Mouse (Mus musculus) right cerebral cortex, adult 18-20 months (tissue): ENCODE results near the gene Slc44a2.
"Not testable (repeated sequence)": the region's sequence is repeated elsewhere in the genome, so short reads cannot be mapped to it uniquely, and the experiment has no call there.

ENCODE experiments used
- DNase-seq: peaks from one replicate; pipeline ENCODE4 v3.0.0; 2022; ENCODE audit warnings: mixed read lengths

Slc44a2 gene

DNA sequence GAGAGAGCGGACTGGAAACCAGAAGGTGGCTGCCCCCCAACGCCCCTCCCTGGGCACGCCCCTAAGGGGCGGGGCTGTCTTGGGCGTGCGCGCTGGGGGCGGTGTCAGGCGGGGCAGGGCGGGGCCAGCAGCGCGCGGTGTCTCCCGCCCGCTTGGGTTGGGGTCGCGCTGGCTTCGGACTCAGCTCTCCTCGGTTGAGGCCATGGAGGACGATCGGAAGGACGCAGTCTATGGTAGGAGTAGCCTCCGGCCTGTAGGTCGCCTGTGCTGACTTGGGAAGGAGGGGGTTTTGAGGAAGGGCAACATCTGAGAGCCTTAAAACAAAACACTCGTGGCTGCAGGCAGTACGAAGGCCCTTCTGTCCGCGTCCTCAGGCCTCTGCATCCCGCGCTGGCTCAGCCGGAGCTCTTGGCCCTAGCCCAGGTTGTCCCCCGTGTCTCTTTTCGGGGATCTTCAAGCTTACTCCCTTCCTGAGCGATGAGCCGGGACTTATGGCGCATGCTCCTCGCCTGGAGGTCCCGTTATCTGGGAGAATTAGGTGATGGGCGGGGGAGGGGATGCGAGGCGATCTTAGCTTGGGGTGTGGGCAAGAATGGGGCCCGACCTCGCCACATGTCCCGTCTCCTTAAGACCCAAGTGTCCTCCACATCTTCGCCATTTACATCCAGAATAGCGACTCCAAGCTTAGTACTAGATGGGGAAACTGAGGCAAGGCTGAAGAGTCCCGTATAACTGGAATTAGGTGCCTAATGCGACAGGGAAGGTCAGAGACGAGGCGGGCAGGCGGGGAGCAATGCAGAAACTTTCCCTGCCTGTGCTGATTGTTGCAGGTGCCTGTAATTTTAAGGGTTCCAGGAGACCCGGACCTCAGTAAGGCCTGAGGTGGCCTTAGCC lies at the start of gene Slc44a2:
Slc44a2 (plus strand) TSS at position 80 of the 894 bp plus-strand sequence.
- DNase-seq, result peak; percentile 81

DNA sequence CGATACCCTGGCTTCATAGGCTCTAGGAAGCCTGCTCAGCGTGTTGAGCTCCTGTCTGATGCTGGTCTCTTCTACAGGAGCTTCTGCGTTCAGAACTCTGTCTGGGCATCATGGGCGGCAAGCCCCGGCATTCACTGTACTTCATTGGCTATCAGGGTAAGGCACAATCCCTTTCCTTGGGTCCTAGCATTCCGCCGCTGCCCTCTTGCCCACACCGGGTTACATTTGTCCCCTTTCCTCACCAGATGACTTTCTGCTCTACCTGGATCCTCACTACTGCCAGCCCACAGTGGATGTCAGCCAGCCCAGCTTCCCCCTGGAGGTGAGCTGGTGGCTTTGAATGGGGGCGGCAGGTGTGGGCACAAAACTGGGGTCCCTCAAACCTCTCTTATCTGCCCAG lies 48.1 kb upstream of the Slc44a2 start:
- no peak for DNase-seq

DNA sequence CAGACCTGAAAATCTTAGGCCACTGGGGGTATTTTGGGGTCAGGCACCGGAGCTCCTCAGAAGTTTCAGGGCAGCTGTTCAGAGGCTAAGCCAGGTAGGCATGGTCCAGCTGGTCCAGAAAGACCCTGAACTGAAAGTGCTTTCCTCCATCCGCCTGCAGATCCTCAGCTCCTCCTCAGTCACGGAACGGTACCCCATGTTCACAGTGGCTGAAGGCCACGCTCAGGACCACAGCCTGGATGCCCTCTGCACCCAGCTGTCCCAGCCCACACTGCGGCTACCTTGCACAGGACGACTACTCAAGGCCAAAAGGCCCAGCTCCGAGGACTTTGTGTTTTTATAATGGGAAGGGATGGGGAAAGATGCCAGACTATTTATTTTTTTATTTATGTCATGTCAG lies 47.4 kb upstream of the Slc44a2 start:
- DNase-seq, result no peak

DNA sequence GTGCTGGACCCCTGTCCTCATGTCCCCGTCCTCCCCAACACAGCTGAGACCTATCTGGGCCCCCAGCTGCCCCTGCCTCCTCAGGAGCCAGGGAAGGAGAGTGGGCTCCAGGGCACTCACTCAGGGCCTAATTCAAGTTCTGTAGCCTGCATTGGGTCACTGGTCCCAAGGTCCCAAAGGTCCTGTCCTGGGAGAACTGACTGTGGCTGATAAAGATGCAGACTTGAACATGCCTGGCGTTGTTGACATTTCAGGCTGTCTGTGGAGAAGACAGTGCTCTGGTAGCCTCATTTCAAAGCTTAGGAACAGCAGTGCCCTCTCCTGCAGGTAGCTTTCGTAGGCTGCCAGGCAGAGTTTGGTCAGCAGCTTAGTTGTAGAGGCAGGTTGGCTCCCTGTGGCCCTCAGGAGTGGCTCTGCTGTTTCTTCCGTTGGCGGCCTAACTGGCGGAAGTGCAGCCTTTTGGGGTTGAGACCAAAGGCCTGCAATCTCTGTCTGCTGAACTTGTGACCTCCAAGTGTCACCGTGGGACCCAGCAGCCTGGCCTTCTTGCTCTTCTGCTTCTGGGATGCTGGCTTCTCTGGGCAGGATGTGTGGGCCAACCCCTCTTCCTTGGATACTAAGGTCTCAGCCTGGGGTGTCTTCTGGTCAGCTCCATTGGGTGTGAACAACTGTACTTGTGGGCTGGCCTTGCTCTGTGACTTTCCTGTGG lies 46.8 kb upstream of the Slc44a2 start:
- DNase-seq, result no peak

DNA sequence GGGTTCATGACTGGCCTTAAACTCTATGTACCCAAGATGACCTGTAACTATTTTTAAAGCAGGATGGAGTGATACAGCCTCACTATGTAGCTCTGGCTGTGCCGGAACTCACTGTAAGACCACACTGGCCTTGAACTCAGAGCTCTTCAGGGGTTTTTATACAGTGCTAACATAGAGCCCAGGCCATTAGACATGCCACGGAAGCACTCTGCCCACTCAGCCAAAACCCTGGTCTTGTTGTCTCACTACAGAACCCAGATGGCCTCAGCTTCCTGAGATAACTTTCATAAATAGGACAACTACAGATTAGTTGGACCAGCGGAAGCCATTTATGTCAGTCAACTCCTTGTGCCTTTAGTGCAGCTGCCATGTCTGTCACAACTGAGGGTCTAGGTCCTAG lies 46.2 kb upstream of the Slc44a2 start:
- DNase-seq, result no peak

DNA sequence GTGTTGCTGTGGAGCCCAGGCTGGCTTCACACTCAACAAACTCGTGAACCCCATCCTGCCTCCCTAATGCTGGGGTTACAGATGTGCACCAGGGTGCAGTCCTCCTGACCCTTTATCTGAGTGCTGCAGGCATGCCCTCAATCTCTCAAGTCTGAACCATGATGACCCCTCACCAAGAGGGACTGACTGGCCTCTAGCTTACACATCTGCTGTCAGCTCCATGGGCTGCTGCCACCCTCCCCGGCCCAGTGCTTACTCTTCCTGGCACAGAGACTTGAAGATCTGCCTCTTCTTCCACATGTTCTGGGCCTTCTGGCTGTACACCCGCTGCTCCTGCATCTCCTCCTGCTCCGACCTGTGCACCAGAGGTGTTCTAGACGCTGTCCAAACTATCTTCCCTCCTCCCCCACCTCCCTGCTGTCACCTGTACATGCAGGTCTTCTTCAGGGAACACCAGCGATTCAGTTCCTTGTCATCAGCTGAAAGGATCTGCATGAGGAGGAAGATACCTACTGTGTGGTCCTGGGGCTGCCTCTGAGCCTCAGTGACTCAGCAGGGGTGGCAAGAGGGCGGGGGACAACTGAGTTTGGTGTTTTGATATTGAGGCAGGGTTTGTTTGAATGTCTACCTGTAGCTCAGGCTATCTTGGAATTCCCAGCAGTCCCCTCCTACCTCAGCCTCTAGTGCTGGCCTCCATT lies 45.3 kb upstream of the Slc44a2 start:
- no peak for DNase-seq

DNA sequence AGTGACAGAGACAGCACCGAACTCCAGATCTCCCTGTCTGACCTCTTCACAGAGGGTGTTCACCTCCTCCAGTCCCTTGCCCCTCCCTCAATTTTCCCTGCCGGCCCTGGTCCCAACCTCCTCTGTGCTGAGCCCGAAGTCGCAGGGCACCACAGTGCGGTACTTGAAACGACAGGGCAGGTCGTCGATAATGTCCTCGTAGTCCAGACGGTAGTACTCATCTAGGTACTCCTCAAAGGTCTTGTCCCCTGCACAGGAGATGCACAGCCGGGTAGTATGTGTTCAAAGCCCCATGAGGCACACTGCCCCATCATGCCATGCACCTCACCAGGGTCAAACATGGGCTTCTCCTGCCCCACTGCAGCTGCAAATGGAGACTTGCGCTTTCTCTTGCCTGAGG lies 44.8 kb upstream of the Slc44a2 start:
- no peak for DNase-seq

DNA sequence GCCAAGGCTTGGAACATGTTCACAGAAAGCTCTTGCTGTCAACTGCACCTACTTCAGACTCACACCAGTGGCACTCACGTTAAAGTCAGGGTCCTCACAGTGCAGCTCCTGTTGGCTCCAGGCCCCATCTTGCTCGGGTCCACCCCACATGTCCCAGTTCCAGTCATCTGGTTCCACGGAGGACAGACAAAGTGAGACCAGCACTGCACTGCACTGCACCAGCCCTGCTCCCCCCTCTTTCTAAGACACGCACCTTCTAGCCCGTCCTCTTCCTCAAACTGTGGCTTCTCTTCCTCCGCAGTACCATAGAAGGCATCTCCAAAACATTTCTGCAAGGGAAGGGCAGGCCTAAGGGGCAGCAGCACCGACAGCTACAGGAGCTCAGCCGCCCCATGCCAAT lies 44.2 kb upstream of the Slc44a2 start:
- no peak for DNase-seq

DNA sequence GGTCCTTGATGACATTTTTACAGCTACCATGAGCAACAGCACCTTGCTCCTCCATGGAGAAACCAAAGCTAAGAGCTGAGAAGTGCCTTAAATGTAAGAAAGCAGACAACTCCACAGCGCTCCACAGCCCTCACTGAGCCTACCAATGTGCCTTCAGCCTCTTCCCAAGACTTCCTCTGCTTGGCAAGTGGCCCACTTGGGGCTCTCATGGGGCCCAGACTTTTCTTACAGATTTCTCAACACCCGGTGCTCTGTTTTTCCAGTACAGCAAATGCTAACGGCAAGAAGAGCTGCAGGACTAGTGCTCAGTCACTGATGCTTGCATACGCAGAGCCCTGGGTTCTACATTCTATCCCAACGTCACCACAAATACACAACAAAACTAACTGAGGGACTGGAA lies 42.7 kb upstream of the Slc44a2 start:
- DNase-seq, result no peak

DNA sequence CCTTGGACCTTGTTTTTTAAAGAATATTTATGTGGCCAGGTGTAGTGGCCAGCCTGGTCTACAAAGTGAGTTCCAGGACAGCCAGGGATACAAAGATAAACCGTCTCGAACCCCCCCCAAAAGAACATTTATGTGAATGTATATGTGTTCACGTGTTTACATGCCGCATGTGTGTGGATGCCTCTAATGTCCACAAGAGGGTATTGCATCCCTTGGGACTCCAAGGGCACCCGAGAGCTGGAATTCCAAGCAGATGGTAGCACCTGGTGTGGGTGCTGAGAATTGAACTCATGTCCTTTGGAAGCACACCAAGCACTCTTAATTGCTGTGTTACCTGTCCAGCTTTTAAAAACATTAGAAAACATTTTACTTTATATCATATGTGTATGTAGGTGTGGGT lies 36.9 kb upstream of the Slc44a2 start:
- DNase-seq, result no peak

DNA sequence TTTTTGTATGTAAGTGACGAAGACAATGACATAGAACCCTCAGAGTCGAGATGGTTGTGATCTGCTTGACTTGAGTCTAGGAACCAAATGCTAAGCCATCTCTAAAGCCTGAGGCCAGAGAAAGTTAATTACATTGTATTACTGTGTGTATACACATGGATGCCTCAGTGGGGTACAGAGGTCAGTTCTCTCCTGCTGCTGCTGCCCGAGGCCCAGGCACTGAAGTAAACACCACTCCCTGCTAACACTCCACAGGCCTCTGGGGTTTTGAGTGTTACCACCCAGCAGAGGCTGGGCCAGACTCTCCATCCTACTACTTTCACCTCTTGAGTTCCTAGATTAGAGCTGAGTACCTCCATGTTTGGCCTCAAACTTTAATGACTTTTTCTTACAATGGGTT lies 36.5 kb upstream of the Slc44a2 start:
- DNase-seq, result no peak

DNA sequence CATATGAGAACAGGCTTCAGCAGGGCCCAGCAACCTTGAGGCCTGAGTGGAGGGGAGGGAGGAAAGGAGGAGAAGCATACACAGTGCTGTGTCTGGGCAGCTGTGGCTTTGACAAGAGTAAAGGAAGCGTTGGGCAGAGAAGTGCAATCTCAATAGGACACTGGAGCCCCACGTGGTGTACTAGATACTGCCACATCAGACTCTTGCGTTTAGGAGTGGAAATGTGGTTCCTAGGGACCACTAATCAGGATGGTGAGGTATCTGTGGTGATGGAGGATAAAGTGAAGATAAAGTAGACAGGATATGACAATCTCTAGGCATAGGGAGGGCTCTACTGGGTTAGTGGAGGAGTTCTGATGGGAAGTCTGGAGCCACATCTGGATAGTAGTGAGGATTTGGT lies 33.7 kb upstream of the Slc44a2 start:
- no peak for DNase-seq

DNA sequence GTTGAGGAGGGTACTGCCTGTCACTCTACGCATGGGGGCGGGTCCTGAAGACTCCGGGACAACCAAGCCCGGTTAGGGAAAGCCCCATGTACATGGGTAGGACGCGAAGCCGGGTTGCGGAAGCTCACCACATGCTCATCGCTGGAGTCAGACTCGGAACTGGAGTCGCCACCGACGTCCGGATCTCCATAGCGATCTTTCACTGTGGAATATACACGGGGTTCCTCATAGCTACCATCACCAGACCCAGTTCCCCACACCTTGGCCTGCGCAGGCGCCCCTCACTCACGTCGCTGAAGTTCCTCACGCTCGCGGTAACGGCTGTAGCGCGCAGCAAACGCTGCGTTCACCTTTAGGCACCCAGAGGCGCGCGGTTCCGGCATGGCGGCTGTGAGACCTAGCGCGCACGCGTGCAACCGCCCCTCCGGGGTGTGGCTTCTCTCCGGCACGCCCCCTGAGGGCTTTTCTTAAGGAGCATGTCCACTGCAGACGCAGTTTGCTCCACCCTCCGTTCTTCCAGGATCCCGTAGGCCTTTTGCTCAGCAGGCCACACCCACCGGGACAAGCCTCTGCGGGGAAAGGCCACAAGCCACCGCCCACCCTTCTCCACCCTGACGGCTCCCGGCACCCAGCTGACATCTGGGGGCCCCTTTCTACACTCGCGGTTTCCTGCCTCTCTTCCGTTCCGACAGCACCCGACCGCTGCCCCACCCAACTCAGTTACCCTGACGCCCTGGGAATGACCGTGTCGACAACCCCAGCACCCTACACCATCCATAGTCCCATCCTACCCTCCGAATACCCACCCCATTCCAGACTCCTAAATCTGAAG lies 32.7 kb upstream of the Slc44a2 start, which contains the start of gene Kri1:
Kri1 (minus strand) TSS at position 399 of the 832 bp plus-strand sequence.
- DNase-seq, result peak; percentile 98

DNA sequence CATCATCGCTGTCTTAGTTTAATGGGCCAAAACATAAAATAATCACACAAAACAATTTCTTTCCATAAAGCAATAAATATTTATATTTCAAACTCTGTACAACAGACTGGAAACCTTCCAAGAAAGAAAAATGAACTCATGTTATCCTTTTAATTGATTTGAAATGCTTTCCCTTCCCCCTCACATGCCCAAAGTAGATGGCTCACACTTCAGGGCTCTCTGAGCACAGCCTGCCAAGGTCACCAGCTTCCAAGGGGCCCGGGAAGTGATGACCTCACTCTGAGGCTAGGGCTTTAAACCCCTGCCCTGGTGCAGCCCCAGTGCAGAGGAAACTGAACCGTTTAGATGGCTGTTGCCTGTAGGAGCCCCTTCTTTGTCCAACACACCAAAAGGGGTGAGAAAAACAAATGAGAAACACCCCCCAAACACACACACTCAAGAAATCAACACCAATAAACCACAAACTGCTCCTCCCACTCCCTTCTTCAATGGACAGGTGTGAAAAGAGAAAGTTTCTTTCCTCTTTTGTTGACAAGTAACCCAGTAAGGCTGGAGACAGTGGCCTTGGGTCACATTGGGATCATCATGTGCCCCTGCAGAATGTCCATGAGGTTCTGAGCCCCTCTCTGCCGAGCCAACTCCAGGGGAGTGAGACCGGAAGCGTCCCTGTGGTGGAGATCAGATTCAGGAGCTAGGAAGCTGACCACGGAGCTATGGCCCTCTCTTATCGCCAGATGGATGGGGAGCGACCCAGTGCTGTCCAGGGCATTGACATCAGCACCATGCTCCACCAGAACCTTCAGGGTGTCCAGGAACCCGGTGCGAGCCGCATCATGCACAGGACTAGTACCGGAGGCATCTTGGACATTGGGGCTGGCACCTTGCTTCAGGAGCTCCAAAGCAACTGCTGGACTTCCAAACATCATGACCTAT lies 31.8 kb upstream of the Slc44a2 start:
- DNase-seq, result no peak

DNA sequence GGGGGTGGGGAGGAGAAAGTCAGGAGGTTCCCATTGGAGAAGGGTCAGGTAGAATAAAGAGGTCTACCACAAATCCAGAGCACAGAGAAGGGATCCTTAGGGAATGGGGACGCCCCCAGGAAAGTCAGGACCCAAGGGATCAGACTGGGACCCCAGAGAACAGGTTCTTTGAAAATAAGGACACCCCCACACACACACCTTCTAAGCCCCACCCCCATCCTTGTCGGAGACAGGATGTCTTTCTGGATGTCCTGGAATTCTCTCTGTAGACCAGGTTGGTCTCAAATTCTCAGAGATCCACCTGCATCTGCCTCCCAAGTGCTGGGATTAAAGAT lies 31.2 kb upstream of the Slc44a2 start:
- no peak for DNase-seq

DNA sequence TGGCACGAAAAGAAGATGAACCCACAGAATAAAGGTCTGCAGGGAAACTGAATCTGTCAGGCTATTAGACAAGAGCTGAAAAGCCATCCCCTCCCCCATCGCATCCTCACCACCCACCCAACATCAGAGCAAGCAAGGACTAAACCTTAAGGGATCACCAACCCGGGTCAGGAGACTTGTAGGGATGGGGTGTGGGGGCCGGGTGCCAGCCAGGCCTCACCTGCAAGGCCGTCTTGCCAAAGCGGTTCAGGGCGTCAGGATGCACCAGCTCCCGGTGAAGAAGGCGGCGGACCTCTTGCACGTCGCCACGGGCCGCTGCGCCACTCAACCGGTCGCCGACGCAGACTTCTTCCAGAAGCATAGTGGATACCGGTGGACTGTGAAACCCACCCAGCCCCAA lies 29.9 kb upstream of the Slc44a2 start:
- DNase-seq, result no peak

DNA sequence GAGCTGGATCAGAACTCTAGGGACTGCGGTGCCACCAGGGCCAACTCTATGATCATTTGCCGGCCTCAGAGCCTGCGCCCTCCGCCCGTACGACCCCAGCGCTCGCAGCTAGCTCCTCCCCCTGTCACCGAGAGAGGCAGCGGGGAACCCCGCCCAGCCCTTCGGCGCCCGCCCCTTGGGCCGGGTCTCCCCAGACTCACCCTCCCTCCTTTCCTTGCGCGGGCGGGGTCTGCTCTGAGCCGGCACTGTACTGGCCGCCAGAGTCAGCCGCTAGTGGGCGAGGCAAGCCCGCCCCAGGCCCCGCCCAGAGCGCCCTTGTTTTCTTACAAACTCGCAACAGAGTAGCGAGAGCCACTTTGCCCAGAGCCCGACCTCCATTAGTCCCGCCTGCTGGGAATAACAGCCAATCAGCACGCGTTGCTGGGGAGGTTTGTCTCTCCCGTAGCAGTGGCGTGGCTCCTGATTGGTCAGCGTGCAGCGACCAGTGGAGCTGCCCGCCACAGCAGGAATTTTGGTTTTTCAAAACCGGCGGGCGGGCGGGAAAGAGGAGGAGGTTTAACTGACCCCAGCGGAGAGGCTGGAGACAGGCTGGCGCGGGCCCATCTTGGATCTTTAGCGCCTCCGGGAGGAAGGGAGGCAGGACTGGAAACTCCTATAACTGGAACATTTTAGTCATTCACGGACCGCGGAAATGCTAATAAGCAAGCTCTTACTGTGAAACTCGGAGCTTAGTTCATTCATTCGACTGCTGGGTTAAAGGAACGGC lies 29.3 kb upstream of the Slc44a2 start, which contains the start of gene Cdkn2d:
Cdkn2d (minus strand) TSS at position 386 of the 766 bp plus-strand sequence.
- DNase-seq, result peak; percentile 100

DNA sequence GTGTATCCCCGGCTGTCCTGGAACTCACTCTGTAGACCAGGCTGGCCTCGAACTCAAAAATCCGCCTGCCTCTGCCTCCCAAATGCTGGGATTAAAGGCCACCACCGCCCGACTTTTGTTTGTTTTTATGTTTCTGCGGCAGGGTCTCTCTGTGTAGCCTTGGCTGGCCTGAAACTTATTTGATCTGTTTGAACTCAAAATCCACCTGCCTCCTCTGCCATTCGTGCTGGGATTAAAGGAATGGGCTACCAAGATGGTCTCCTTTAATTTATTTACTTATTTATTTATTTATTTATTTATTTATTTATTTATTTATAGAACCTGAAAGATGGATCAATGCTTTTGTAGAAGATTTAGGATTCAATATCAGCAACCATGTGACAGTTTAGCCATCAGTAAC lies 28.6 kb upstream of the Slc44a2 start:
- DNase-seq, result not testable (repeated sequence)

DNA sequence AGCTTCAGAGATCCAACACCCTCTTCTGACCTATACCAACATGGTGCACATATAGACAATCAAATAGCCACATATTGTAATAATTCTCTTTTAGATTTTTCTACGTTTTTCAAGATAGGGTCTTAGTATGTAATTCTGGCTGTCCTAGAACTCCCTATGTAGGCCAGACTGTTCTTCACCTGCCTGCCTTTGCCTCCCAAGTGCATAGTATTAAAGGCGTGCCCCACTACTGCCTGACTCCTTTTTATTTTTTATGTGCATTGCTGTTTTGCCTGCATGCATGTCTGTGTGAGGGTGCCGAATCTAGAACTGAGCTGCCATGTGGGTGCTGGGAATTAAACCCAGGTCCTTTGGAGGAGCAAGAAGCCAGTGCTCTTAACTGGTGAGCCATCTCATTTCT lies 28.2 kb upstream of the Slc44a2 start:
- DNase-seq, result no peak

DNA sequence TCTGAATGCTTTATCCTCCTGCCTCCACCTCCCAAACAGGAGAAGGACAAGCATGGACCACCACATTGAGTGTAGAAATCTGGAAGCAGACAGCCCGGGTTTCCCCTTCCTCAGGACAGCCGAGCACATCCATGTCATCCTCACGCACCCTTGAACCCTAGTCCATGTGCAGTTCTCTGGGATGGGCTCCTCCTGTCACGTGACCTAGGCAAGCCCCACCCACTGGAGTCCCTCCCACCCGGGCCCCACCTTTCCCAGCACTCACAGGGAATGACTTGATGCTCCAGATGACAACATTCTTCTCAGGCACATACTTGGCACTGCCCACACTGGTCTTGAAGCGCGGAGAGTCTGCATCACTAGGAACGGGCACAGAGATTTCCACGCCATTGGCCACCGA lies 21.5 kb upstream of the Slc44a2 start:
- DNase-seq, result no peak

DNA sequence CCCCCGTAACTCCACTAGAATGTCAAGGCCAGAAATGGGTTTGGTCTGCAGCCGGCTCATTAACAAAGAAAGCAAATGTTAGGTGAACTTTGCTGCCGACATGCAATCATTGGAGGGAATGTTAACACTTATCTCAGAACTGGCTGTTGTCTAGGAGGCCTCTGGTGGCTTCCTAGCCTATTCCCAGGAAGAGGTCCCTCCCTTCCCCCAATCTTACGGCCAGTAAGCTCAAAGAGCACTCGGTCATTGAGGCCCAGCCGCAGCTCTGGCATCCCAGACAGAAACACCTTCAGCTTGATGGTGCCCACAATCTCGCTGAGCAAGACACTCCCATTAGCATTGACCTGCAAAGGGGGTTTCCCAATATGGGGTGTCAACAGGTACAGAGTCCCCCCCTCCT lies 15.4 kb upstream of the Slc44a2 start:
- DNase-seq, result no peak
